Mouse (Mus musculus): ENCODE results near the gene Rnf167. TPM values are rescaled to one million over a fixed set of nuclear protein-coding genes. Genes with fewer than 3 reads are reported as not detected.

Gene Rnf167
- total and polyA plus RNA-seq, 3 experiments: 23.5 to 31.7 (median 25.5) TPM

DNA sequence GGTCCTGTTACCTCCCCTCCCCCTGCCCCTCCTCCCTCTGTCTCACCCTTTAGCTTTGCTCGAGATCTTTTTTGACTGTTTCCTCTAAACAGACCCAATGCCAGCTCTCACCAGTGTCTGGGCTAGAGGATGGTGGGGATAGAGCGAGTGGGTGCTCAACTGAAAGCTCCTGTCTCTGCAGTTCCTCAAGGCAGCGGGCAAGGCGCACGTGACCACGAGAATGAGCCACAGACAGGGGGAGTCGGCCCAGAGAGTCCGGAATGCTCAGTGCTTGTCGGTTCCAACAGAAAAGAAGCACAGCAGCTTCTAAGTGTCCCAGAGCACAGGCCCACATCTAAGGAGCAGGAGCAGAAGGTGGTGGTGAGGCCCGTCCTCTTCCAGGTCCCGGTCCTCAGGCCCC, 27.5 kb downstream of the Rnf167 start:
- no peaks in the 10 kb centered on the region for H3K9me3 ChIP-seq (replicated peaks; ENCODE audit: low read length)
- dilution Hi-C loops (cut with MboI; ENCODE audit: extremely low pct_ligation_motif_present, extremely low pct_unique_long_range_greater_than_20kb, low sequenced_read_pairs): no loop called here
- no peak overlapping the region for H3K27ac ChIP-seq (ENCODE audit: insufficient read depth, low read depth)

DNA sequence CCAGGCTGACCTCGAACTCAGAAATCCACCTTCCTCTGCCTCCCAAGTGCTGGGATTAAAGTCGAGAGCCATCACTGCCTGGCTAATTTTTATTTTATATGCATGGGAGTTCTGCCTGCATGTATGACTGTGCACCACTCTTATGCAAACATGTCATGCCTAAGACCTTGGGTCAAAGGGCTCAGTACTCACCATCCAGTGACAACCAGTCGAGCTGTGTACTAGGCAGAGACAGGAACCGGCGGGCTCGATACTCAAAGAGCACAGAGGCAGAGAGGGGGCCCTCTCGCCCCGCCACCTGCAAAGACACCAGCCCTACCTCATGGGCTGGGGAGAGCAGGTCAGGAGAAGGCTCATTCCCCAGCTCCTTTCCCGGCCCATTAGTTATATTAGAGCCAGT, 31.1 kb downstream of the Rnf167 start:
- Histone ChIP-seq H3K36me3 (replicated peaks in 1 of 2; ENCODE audit: control insufficient read depth in 1 of 2, insufficient read depth in 1 of 2, low read length in 1 of 2) (peaks cover 62 to 89% of the 10 kb centered on the region in 2 experiments), H3K4me1 (ENCODE audit: control insufficient read depth in 1 of 2, insufficient read depth in 2 of 2) (peaks cover 0 to 42% of the 10 kb centered on the region in 2 experiments; a peak in 3 of 4 replicates), H3K27me3 (replicated peaks) (no peaks in the 10 kb centered on the region), H3K79me2 (replicated peaks; ENCODE audit: control insufficient read depth, extremely low read depth, insufficient read depth, poor library complexity, severe bottlenecking) (no peaks in the 10 kb centered on the region), H3K27ac (ENCODE audit: insufficient read depth, low read depth) (no peak overlapping the region), H3K4me3 (replicated peaks in 1 of 3; ENCODE audit: low read depth in 2 of 3, low read length in 2 of 3, poor library complexity in 1 of 3) (no peak overlapping the region), H3K9me3 (replicated peaks; ENCODE audit: low read length) (no peaks in the 10 kb centered on the region), H3K9ac (ENCODE audit: insufficient read depth, low read depth) (no peak overlapping the region), H3K4me2 (ENCODE audit: insufficient read depth, low read depth, poor library complexity, severe bottlenecking) (no peak overlapping the region)
- TF ChIP-seq MXI1 (IDR thresholded peaks at IDR 0.05; ENCODE audit: low read depth, low read length) (no peak), CHD1 (IDR thresholded peaks at IDR 0.05; ENCODE audit: low read depth, low read length) (no peak), E2F4 (IDR thresholded peaks at IDR 0.05; ENCODE audit: insufficient replicate concordance, low read depth, low read length) (no peak), RAD21 (IDR thresholded peaks at IDR 0.05; ENCODE audit: low read depth, low read length) (no peak), CTCF (conservative IDR thresholded peaks at IDR 0.05 in 1 of 2, IDR thresholded peaks at IDR 0.05 in 1 of 2; ENCODE audit: low read depth in 2 of 2, low read length in 2 of 2) (no peak), RCOR1 (conservative IDR thresholded peaks at IDR 0.05; ENCODE audit: low read depth, low read length) (no peak)
- no peak for DNase-seq (ENCODE audit: extremely low read depth)
- in situ Hi-C loops (cut with MboI; ENCODE audit: low pct_ligation_motif_present, low pct_unique_long_range_greater_than_20kb, low sequenced_read_pairs) (no loop called here), dilution Hi-C loops (cut with MboI; ENCODE audit: extremely low pct_ligation_motif_present, extremely low pct_unique_long_range_greater_than_20kb, low sequenced_read_pairs) (no loop called here)

More for the DNA sequence above, 27.5 kb downstream of the Rnf167 start:
- Histone ChIP-seq H3K4me3 (replicated peaks in 1 of 3; ENCODE audit: low read depth in 2 of 3, low read length in 2 of 3, poor library complexity in 1 of 3) (no peak overlapping the region), H3K9ac (ENCODE audit: insufficient read depth, low read depth) (no peak overlapping the region), H3K4me1 (ENCODE audit: control insufficient read depth in 1 of 2, insufficient read depth in 2 of 2) (peaks cover 0 to 26% of the 10 kb centered on the region in 2 experiments; a peak in 2 of 4 replicates), H3K79me2 (replicated peaks; ENCODE audit: control insufficient read depth, extremely low read depth, insufficient read depth, poor library complexity, severe bottlenecking) (no peaks in the 10 kb centered on the region), H3K4me2 (ENCODE audit: insufficient read depth, low read depth, poor library complexity, severe bottlenecking) (no peak overlapping the region), H3K36me3 (replicated peaks in 1 of 2; ENCODE audit: control insufficient read depth in 1 of 2, insufficient read depth in 1 of 2, low read length in 1 of 2) (peaks cover 57 to 81% of the 10 kb centered on the region in 2 experiments), H3K27me3 (replicated peaks) (no peaks in the 10 kb centered on the region)
- TF ChIP-seq CHD2 (IDR thresholded peaks at IDR 0.05; ENCODE audit: low read length) (no peak), BHLHE40 (IDR thresholded peaks at IDR 0.05; ENCODE audit: low read depth, low read length) (no peak), POLR2A (IDR thresholded peaks at IDR 0.05; ENCODE audit: low read depth, low read length) (no peak), IRF4 (IDR thresholded peaks at IDR 0.05; ENCODE audit: low read depth, low read length) (no peak), MAFK (IDR thresholded peaks at IDR 0.05; ENCODE audit: insufficient replicate concordance, low read length) (no peak), CTCF (conservative IDR thresholded peaks at IDR 0.05 in 1 of 2, IDR thresholded peaks at IDR 0.05 in 1 of 2; ENCODE audit: low read depth in 2 of 2, low read length in 2 of 2) (no peak), ZMIZ1 (IDR thresholded peaks at IDR 0.05; ENCODE audit: low read depth, low read length) (no peak), MAZ (IDR thresholded peaks at IDR 0.05; ENCODE audit: low read depth, low read length) (no peak), SIN3A (IDR thresholded peaks at IDR 0.05; ENCODE audit: low read length) (no peak), MYC (IDR thresholded peaks at IDR 0.05; ENCODE audit: low read depth, low read length) (no peak)
- in situ Hi-C loops (cut with MboI; ENCODE audit: low pct_ligation_motif_present, low pct_unique_long_range_greater_than_20kb, low sequenced_read_pairs): loop anchor here (5.0 kb wide), 1 partner anchor 33 kb away; no protein-coding TSS in a partner anchor
- no peak for DNase-seq (ENCODE audit: extremely low read depth)

Data from CH12.LX (cell line).